Mouse (Mus musculus) ES-CJ7 (cell line): ENCODE measurements around the gene Faim2.

Source experiments
- DNase-seq: peaks from one replicate; pipeline ENCODE4 v3.0.0; 2011; ENCODE audit warnings: low read depth, low spot score

The Faim2 gene

DNA sequence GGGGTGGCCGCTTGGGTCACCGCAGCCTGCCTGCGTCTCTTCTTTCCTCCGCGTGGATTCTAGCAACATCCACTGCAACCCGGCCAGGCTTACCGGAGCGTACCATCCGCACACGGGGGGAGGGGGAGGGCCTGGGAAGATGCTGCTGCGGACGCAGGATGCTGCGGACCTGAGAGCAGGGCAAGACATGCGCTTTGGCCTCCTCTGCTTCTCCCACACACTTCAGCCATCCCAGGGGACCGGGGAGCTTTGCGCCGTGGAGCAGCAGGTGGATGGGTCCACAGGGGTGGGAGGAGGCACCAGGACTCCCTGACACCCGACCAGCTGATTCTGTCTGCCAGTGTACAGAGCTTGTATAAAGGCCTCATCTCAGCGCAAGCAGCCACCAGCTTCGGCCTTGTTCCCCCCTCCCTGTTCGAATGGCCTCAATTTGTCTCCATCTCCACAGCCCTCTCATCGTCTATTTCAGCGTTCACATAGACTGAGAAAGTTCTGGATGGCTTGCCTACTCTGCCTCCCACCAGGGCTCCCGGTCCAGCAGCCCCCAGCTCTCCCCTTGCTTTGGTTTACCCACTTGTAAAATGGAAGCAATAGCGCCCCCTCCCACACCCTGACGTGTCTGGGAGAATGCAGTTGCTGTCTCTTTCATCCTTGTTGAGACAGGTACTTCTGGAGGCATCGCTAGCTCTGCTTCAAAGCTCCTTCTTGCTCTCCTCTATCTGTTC, at the start of gene Faim2:
Faim2 (minus strand) TSS at position 537 of the 725 bp plus-strand sequence.
- DNase-seq = peak; percentile 56

DNA sequence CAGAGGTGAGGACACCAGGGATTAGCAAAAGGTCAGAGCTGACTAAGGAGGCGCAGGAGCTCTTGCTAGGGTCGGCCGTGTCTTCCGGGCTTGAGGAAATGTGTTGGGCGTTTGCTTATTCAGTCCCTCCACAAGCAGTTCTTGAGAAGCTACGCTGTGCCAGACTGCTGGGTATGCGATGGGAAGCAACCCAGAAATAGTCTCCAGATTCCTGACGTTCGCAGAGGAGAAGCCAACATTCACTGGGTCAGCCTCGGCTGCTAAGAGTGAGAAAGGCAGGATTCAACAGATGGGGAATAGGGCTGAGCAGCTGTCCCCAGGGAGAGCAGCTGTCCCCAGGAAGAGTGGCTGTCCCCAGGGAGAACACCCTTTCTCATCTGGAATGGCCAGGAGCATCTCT, 41.2 kb upstream of the Faim2 start:
- DNase-seq = peak; percentile 38

DNA sequence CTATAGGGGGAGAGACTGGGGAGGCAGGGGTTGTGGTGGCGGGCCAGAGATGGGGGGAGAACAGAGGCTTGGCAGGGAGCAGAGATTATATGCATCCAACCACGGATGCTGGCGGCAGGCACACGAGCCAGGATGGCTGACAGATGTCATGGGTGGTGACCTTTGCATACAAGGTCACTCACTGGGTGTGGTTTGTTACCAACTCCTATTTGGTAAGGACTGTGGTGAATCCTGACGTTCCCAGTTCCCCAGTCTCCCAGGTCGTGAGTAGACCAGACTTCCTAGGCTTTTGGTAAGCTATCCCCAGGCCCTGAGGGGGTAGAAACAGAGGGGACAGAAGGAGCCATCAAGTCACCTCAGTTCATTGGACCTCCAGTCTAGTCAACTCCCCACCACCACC, 40.7 kb upstream of the Faim2 start:
- peak; percentile 59 for DNase-seq

DNA sequence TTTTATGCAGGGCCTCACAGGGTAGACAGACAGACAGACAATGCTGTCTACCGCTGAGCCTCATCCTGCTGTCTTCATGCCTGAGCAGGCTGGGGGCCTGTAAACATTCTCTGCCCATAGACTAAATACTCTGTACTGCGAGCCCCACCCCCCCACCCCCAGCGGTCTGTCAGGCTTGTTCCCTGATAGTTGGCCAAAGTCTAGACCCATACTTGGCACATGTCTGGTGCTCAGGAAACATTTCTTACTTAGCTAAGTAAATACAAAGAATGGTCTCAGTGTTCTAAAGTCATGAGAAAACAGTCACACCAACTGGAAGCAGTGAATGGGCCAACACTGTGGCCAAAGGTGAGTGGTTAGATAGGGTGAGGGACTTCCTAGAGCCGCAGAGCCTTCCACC, 39.4 kb upstream of the Faim2 start:
- DNase-seq = no peak

DNA sequence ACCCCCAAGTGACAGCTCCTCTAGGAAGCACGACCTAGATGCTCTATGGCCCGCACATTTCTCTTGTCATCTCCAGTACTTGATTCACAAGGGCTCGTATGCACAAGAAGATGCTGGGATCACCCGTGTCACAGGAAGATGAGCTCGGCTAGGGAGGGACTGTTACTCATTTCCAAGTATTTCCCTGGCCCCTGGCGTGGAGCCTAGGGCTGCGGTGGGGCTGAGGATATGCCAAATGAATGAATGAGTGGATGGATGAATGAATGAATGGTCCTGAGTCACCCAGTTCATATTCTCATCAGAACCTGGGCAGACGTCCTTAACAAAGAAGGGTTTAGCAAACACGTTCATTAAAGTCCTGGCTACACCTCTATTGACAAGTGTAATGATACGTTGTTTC, 32.3 kb upstream of the Faim2 start:
- DNase-seq = no peak

DNA sequence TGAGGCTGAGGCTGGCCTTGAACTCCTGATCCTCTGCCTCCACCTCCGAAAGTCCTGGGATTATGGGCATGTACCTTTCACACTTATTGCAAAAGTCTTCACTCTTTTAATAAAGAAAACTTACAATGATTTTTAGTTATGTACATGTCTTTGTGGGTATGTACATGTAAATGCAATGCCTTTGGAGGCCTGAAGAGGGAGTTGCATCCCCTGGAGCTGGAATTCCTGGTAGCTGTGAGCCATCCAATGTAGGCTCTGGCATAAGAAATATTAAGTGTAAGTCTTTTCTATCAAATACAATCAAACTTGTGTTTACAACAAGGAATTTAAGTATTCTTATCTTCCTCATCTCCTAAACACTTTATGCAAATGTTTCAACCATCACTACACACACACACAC, 31.0 kb upstream of the Faim2 start:
- DNase-seq = no peak

DNA sequence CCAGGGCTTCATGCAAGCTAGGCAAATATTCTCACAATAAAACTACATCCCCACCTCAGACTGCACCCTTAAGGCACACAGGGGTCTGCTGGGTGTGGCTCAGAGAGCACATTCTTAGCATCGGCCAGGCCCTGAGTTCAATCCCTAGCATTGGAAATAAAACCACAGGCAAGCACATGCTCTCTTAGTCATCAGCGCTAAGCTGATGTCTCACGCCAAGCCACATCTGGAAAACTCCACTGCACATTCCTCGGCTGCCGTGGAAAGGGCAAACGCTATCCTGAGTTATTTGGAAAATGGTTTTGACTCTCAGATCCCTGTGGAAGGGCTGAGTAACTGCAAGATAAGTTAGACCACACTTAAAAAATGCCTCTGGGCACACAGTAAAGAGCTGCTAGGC, 25.8 kb upstream of the Faim2 start:
- DNase-seq = no peak

DNA sequence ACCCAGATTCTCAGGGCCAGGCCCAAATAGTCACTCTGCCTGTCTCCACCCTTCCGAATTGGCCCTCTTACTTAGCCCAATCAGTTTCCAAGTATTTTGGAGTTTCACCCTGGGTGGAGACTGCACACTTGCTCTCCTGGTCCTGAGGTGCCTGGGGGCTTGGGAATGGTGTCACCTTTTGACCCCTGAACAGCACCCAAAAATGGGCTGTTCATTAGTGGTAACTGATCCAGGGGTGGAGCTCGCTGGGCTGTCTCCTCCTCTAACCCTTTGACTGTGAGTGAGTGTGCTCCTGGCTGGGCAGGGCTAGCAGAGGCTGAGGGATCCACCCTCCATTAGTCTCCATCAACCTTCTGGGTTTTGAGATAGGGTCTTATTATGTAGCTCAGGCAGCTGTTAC, 21.9 kb upstream of the Faim2 start:
- DNase-seq = peak; percentile 87

DNA sequence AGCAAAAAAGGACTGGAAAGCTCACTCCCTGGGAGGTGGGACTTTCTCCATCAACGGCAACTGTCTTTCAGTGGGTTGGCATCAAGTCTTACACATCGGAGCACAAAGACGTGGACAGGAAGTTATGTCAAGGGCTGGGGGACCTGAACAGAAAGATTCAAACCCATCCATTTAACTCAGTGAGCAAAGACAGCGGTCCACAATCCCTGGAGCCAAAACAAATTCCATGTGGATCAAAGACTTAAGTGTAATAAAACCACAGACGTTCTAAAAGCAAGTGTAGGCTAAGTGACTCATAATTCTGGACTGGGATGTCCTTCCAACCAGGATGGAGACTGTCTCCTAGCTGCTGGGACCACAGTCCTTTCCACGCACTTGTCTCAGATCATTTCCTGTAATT, 19.8 kb upstream of the Faim2 start:
- no peak for DNase-seq

DNA sequence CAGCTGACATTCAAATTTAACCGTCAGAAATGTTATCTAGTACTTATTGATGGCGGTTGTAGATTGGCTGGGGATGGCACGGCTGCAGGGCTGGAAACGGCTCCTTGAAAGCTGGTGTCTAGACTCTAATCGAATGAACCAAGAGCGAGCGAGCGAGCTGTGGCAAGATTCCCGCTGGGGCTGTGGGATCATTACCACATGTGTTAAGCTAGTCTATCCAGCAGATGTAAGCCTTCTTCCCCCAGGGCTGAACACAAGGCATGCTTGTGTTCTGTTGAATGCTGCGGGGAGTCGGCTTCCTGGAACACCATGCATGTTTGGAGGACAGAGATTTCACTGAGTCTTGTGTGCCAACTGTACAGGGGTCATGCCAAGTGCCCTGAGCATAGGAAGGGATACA, 18.6 kb upstream of the Faim2 start:
- DNase-seq = no peak

DNA sequence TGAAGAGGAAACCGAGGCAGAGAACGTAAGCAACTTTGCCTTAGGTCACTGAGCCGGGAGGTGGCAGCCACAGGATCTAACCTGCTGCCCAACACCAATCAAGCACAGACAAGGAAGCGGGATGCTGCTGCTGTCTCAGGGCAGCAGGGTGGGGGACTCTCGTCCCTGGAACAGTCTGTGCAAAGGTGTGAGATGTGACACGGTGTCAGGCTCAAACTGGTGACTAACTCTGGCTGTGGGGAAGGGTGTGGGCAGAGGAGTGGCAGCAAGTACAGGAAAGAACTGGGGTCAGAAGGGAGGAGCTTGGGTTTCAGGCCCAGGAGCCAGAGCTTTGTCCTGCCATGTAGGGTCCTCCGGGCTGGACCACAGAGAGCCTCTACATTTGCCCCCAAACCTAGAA, 16.1 kb upstream of the Faim2 start:
- DNase-seq = no peak

DNA sequence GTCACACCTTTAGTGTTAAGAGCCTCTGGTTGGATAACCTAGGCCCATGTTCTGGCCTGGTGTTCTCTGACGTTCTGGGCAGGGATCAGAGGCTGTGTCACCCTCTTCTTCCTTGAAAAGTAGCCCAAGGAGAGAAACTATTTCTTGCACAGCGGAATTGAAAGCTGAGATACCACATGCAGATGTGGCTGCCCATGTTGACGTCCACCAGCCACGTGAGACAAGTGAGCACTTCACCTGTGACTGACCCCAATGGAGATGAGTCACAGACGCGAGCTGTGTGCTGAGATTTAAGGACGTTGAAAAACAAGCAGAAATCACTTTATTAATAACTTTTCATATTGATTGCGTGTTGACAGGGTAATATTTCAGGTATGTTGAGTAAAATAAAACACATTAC, 11.9 kb upstream of the Faim2 start:
- DNase-seq = no peak

DNA sequence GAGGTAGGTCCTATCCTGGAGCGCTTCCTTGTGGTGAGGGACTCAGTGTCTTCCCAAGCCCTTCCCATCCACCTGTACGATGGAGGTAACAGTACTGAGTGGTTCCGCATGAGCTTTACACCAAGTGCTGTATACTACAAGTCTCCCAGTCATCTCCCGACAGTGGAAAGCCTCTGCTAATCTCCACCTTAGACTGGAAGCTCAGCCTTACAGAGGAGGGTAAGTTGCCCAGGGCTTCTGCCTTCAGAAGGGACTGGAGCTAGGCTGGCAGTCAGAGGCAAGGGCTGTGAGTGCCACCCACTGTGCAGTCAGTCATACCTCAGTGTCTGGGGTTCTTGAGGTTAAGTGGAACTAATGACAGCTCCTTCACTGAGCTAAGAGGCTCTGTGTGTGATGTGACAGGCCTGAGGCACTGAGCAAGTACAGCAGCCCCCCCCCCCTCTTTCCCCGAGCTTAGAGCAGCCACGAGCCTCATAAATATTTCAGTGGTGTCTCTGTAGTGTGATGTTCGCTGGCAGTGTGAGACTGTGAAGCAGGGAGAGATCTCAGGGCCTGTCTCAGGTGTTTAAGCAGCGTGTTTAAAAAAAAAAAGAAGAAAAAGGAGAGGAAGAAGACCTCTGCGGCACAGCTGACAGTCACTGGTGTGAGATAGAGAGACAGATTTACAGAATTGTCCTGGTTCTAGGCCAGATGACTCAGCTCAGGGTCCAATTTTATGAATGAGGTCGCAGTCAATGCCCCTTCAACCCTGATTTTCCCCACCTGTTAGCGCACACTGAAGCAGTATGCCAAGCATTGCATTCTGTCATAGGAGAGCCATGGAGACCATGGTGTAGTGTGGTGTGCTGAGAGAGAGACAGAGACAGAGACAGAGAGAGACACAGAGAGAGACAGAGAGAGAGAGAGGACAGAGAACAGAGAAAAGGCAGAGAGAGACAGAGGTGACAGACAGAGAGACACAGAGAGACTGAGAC, 9.2 kb upstream of the Faim2 start:
- DNase-seq = no peak

DNA sequence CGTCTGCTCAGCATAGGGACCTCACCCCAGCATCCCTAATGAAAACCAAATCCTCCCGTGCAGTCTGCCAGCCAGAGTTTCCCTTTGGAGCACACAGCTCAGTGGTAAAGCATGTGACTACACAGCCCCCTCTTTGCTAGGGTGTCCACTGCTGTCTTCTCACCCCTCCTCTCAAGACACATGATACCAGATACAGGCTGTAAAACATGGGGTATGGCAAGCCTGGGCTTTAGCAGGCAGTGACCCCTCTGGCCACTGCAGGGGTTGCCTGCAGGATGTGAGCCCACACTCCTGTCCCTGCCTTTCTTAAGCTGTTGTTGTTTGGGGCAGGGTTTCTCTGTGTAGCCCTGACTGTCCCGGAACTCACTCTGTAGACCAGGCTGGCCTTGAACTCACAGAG, 4.1 kb upstream of the Faim2 start:
- DNase-seq = peak; percentile 9

DNA sequence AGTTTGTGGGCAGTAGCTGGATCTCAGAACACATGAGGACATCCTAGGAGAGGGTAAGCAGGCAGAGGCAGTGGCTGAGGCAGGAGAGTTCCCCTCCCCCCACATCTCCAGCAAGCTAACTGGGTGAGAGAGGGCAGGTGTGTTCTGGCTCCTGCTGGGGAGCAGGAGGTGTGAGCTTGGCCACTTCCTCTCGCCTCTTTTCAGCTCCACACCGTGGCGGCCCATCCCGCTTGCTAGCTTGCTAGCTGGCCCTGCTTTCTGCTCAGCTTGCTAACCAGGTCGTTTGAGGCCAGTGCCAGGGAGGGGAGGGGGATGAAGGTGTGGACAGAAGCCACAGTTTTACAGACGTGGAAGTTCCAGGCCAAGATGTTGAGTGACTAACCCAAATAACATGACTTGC, 3.2 kb upstream of the Faim2 start:
- peak; percentile 40 for DNase-seq

DNA sequence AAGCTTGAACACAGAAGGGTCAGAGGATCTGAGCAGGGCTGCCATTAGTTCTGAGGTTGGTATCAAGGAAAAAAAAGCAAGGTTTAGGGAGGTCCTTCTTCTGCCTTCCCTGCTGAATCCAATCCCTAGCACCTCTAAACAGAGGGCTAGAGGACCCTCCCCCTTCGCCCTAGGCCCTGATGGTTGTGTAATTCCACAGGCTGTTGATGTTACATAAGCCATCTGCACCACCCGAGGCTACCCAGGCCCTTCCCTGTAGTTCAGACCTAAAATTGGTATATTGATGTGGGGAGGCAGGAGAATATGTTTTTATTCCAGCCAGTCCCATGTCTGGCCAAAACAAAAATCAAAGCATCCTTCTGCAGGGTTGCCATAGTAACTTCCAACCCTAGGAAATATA, 1.3 kb downstream of the Faim2 start:
- DNase-seq = no peak

DNA sequence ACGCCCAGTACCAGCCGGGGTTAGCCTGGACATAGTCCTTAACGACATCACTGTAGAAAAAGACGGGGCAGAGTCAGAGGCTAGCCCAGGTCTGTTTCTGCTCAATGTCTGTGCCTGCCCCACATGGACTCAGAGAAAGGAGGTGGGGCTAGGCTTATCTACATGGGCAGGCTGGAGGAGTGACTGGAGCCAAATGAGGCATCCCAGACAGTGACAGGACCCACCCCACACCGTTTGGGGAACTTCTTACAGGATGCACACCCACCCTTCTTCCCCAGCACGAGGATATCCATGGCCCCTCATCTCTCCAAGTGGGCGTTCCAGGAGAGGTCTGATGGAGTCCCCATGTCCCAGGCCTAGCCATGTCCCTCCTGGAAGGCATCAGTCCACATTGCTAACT, 7.7 kb downstream of the Faim2 start:
- no peak for DNase-seq

DNA sequence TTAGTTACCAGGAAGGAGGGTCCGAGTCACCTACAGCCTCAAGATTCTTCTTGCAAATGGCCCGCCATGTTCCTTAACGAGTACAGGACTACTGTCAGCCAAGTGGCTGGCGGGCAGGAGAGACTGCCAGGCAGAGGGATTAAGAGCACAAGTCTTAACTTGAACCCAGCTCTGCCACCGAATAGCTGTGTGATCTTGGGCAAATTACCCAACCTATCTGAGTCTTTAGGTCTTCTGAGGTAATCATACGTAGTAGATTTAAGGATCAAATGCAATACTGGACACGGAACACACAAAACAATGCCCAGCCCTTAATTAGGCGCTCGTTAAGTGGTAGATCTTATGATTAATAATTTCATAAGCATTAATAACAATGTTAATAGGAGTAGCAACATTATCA, 8.3 kb downstream of the Faim2 start:
- DNase-seq = no peak

DNA sequence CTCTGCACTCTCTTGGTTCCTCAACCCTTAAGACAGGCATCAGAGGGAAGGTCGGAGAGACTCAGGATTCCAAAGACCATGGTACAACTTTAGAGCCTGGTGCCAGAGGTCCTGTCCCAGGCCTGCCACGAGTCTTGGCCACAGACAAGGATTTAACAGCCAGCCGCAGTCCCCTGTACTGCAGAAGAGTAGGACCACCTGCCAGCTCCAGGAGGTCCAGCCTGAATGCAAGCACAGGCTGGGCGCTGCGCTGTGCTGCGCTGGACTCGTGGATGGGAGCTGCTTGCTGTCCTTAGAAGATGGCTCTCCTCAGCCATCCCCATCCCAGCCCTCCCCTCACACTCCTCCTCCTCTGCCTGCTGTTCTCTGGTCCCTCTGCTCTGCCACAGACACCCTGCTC, 10.2 kb downstream of the Faim2 start:
- DNase-seq = no peak

DNA sequence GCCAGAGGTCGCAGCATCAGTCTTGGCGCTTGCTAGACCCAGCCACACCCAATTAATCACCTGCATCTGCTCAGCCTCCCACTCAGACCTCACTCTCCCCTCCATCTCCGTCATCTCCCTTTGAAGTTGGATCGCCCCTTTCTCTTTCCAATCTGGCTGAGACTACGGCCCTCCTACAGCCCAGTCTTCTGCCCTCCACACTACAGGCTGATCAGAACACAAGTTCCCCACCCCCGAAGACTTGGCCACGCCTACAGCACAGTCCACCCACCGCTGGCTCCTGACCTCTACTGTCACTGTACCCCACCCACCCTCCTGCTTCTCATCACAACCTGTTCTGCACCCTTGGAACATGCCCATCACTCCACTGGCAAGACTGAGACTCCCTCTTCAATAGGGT, 11.2 kb downstream of the Faim2 start:
- peak; percentile 48 for DNase-seq

DNA sequence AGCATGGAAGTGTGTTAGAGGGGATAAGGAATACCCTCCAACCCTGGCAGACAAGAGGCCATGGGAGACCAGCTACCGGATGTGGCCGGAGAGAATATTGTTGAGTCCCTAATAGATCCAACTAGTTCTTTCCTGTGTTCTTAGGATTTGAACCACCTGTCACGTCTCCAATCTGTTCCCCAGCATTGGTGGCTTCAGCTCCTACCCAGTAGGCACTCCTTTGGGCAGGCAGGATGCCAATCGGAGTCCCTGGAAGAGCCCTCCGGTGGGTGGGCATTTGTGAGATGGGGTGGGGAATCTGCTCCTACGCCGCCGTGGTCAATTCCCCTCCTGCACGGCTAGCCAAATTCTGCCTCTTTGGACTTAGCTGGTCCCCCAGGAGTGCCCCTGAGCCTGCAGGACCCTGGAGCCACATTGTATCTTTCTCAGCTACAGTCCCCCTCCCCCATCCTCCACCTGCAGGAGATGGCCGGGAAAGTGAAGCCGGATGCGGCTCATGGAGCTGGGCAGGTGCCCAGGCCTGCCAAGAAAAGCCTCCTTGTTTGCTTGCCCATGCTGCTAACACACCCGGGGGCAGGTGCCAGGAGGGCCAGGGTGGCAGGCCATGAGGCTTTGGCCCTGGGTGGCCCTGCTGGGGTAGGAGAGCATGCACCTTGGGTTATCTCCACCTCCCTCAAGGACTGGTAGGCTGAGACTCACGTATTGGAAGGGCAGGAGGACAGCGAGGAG, 16.0 kb downstream of the Faim2 start:
- DNase-seq = no peak

DNA sequence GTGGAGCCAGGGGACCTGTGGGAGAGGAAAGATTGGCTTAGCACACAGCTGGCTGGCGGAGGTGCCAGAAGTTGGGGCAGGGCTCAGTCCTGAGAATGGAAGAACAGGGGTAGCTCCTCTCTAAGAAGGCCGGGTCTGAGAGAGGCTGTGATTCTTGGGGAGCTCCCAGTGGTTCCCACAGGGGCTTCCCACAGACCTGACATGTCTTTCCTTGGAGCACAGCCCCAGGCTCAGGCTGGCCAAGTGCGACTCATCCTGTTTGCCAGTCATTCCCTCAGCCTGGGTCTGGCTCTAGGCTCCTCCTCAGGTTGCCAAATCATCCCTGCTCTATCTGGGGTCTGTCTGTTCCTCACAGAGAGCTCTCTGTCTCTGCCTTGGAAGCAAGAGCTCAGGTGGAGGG, 17.3 kb downstream of the Faim2 start:
- no peak for DNase-seq
